Mouse (Mus musculus): ENCODE measurements around the gene Soat2.

- TF ChIP-seq POLR2A (IDR thresholded peaks at IDR 0.05; ENCODE audit: extremely low read depth, insufficient read depth, low read length) (no peak), CTCF (IDR thresholded peaks at IDR 0.05; ENCODE audit: low read depth, low read length) (no peak)
Observed at GRCm38 (mm10) chr15:102165468-102166100, 15.3 kb downstream of the Soat2 start.
